Mouse (Mus musculus): ENCODE results near the gene Olfr620. TPM values are rescaled to one million over a fixed set of nuclear protein-coding genes. Genes with fewer than 3 reads are reported as not detected.

Olfr620 gene
- total RNA-seq (2015) (not detected in 2 replicates), total RNA-seq (2017) (not detected in 2 replicates)

DNA sequence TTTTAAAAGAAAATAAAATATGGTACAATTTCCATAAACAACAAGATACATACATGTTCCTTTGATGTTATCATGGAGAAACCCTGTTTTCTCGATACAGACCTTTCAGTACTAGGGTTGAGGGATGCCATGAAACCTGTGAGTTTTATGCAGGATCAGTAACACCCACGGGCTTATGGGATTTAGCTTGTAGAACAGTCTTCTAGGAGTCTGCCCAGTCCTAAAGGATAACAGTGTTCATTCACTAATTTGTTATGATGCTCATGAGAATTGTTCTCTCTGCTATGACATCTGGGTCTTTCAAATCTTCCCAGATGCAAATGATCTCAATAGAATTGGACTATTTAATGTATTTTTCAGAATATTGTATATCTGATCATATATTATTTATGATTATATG is at the start of gene Olfr620:
Olfr620 (minus strand) TSS at position 101 of the 400 bp plus-strand sequence.
- ATAC-seq (ENCODE audit: poor library complexity, severe bottlenecking), result no peak

DNA sequence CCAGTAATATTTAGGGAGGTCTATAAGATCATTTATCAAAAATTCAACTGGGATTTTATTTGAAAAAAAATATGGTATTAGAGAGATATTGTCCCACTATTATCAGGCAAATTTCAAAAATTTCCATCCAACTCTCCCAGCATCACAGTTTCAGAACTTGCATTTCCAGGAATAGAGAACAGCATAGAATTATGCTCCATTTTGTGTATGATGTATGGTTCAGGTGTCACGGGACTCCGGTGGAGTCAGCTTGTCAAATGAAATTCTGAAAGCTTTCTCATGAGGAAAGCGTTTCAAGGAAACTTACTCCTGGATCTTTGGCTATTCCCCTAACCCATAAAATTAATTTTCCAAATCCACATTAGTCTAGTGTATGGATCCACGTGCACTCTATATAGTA is 31.7 kb upstream of the Olfr620 start:
- no peak for ATAC-seq (ENCODE audit: poor library complexity, severe bottlenecking)

DNA sequence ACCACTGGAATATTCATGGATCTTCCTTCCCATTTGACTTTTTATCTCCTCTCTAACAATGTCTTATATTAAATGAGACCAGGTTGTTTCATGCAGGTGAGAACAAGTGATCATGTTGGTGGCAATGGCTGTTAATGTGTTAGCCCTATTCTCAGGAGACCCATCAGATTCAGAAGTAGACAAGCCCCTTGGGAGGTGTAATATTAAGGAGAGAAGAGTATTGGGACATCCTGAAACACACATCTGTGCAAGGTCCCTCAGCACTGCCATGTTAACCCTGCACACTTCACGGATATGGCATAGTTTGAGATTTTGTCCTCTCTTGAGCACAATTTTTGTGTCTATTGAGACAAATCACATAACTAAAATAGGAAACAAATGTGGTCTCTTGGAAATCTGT is 30.3 kb upstream of the Olfr620 start, which contains the start of gene Olfr622:
Olfr622 (minus strand) TSS at position 101 of the 400 bp plus-strand sequence.
- ATAC-seq (ENCODE audit: poor library complexity, severe bottlenecking), result no peak

DNA sequence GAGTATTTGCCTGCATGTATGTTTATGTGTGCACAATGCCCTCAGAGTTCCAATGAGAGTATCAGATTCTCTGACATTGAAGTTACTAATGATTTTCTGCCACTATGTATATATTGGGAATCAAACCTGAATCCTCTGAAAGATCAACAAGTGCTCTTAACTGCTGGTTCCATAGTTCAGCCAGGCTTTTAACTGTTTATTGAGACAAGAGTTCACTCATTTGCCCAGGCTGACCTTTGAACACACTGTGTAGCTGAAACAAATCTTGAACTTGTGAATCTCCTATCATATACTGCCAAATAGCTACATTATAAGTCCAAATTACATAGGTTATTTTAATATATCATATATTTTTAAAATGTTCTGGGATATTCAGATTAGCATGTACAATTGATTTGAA is 24.5 kb upstream of the Olfr620 start:
- ATAC-seq (ENCODE audit: poor library complexity, severe bottlenecking), result no peak

DNA sequence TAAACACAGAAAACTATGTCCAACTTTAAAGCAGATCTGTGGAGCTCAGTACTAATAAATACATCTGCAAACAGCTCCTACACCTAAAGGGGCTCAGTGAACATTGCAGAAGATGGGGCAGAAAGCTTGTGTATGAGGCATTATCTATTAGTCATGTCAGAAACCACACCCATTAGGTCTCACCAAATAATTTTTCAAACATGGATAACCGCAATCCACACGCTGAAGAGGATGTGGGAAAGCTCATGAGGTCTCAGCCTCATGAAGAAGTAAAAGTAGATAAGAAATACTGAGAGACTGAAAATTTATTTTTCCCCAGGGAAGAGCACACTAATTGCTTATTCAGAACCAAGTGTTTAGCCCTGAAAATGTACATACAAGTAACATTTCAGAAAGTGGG is 4.9 kb downstream of the Olfr620 start:
- ATAC-seq (ENCODE audit: poor library complexity, severe bottlenecking), result no peak

DNA sequence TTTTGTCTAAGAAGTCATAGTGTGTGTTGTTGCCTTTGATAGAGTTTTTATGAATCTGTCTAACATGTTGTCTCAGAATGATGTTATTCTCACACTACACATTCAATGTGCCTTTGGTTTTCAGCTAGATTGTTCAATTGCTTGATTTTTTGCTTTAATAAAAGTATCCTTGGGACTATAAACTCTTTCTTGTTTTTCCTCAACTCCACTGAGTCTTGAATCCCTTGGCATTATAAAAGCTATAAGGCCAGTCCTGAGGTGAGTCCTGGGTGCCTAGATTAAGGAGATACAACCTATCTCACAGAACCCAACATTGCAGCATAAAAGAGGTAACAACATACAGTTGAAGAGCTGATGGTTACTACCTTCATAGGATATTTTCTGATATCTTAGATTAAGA is 12.1 kb downstream of the Olfr620 start, which contains the start of gene Olfr619:
Olfr619 (plus strand) TSS at position 301 of the 400 bp plus-strand sequence.
- ATAC-seq (ENCODE audit: poor library complexity, severe bottlenecking), result no peak

DNA sequence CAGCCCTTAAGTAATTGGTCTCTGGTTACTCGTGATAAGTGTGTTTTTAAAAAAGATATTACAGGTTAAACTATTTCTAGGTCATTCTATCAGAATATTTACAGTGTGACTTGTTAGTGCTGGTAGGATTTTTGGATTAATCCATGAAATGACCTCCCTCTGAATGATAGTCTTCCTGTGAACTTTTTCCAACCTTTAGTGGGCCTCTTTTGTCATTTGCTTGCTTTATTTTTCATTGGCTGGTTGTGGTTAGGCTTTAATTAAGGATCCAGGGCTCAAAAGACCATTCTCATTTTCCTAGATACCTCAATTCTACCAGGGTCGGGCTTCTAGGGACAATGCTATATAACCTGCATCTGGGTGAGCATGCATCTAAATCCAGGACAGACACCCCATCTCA is 22.5 kb downstream of the Olfr620 start, which contains the start of gene Olfr618:
Olfr618 (plus strand) TSS at position 301 of the 400 bp plus-strand sequence.
- no peak for ATAC-seq (ENCODE audit: poor library complexity, severe bottlenecking)

DNA sequence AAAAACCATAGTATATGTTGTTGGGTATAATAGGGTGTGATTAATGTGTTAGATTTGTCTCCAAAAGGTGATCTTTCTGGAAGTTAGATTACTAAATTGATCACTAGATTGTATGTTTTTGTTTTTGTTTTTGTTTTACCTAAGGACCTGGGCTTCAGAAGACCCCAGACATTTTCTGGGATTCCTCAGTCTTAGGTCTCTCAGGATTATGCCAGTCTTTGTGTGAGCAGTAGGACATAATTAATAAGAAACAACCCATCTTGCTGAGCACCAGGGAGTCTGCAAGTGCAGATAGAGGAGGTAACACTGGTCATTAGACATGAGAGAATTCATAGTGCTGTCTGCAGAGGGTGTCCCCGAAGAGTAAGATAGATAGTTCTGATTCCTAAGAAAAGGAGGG is 39.6 kb downstream of the Olfr620 start, which contains the start of gene Olfr617:
Olfr617 (plus strand) TSS at position 301 of the 400 bp plus-strand sequence.
- no peak for ATAC-seq (ENCODE audit: poor library complexity, severe bottlenecking)

DNA sequence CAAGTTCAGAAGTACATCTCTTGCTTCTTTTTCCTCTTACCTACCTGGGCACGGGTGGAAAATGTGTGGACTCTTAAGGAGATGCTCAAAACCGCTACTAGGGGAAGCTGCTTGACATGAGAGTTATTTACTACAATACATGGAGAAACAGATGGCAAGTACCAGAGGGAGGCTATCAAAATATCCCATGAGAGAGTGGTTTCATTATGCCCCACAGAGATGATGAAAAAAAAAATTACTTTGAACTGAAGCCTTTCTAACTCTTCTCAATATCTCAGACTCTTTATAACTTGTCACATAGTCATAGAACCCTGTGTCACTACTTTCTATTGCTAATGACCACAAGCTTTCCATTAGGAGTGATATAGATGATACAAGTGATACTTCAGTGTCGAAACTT is 43.3 kb downstream of the Olfr620 start, which contains the start of gene Olfr616:
Olfr616 (minus strand) TSS at position 101 of the 400 bp plus-strand sequence.
- ATAC-seq (ENCODE audit: poor library complexity, severe bottlenecking), result no peak

DNA sequence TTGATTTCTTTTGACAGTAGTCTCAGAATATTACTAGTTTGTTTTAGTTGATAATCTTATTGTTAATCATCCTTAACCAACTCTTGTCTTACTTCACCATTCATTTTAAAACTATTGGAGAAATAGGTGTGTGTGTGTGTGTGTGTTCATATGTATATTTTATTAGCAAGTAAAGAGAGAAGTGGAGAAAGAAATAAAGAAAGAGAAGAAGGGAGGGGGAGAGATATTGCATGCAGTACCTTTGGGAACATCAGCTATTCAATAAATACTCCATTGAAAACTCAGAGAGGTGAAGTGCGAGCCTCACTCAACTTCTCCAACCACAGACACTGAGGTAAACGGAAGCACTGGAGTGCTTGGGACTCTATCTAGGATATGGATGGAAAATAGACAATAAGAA is 56.6 kb downstream of the Olfr620 start, which contains the start of gene Olfr615:
Olfr615 (plus strand) TSS at position 301 of the 400 bp plus-strand sequence.
- no peak for ATAC-seq (ENCODE audit: poor library complexity, severe bottlenecking)

Other genes starting within 250 kb of the Olfr620 start
Only the 30 nearest of the 33 such genes appear.
- not detected in 2 replicates for gene Olfr603, start 226.4 kb downstream of the Olfr620 start, total RNA-seq (2015)
- gene Olfr603, start 226.4 kb downstream of the Olfr620 start, total RNA-seq (2017), result not detected in 2 replicates
- not detected in 2 replicates for gene Usp17lc, start 197.5 kb downstream of the Olfr620 start, total RNA-seq (2015)
- not detected in 2 replicates for gene Usp17lc, start 197.5 kb downstream of the Olfr620 start, total RNA-seq (2017)
- gene Olfr605, start 167.1 kb downstream of the Olfr620 start, total RNA-seq (2015), result not detected in 2 replicates
- not detected in 2 replicates for gene Olfr605, start 167.1 kb downstream of the Olfr620 start, total RNA-seq (2017)
- not detected in 2 replicates for gene Olfr606, start 163.5 kb downstream of the Olfr620 start, total RNA-seq (2015)
- gene Olfr606, start 163.5 kb downstream of the Olfr620 start, total RNA-seq (2017), result not detected in 2 replicates
- not detected in 2 replicates for gene Olfr607, start 148.4 kb downstream of the Olfr620 start, total RNA-seq (2015)
- not detected in 2 replicates for gene Olfr607, start 148.4 kb downstream of the Olfr620 start, total RNA-seq (2017)
- gene Olfr608, start 142.7 kb downstream of the Olfr620 start, total RNA-seq (2015), result not detected in 2 replicates
- gene Olfr608, start 142.7 kb downstream of the Olfr620 start, total RNA-seq (2017), result not detected in 2 replicates
- not detected in 2 replicates for gene Olfr609, start 114.5 kb downstream of the Olfr620 start, total RNA-seq (2015)
- not detected in 2 replicates for gene Olfr609, start 114.5 kb downstream of the Olfr620 start, total RNA-seq (2017)
- gene Olfr610, start 100.4 kb downstream of the Olfr620 start, total RNA-seq (2015), result not detected in 2 replicates
- not detected in 2 replicates for gene Olfr610, start 100.4 kb downstream of the Olfr620 start, total RNA-seq (2017)
- gene Olfr611, start 91.7 kb downstream of the Olfr620 start, total RNA-seq (2015), result not detected in 2 replicates
- gene Olfr611, start 91.7 kb downstream of the Olfr620 start, total RNA-seq (2017), result not detected in 2 replicates
- gene Olfr612, start 69.8 kb downstream of the Olfr620 start, total RNA-seq (2015), result not detected in 2 replicates
- gene Olfr612, start 69.8 kb downstream of the Olfr620 start, total RNA-seq (2017), result not detected in 2 replicates
- not detected in 2 replicates for gene Olfr613, start 64.5 kb downstream of the Olfr620 start, total RNA-seq (2015)
- not detected in 2 replicates for gene Olfr613, start 64.5 kb downstream of the Olfr620 start, total RNA-seq (2017)
- gene Olfr615, start 56.5 kb downstream of the Olfr620 start, total RNA-seq (2015), result not detected in 2 replicates
- gene Olfr615, start 56.5 kb downstream of the Olfr620 start, total RNA-seq (2017), result not detected in 2 replicates
- gene Olfr616, start 43.4 kb downstream of the Olfr620 start, total RNA-seq (2015), result not detected in 2 replicates
- not detected in 2 replicates for gene Olfr616, start 43.4 kb downstream of the Olfr620 start, total RNA-seq (2017)
- gene Olfr617, start 39.5 kb downstream of the Olfr620 start, total RNA-seq (2015), result not detected in 2 replicates
- gene Olfr617, start 39.5 kb downstream of the Olfr620 start, total RNA-seq (2017), result not detected in 2 replicates
- not detected in 2 replicates for gene Olfr618, start 22.4 kb downstream of the Olfr620 start, total RNA-seq (2015)
- gene Olfr618, start 22.4 kb downstream of the Olfr620 start, total RNA-seq (2017), result not detected in 2 replicates
- gene Olfr619, start 12.0 kb downstream of the Olfr620 start, total RNA-seq (2015), result not detected in 2 replicates
- gene Olfr619, start 12.0 kb downstream of the Olfr620 start, total RNA-seq (2017), result not detected in 2 replicates
- gene Olfr622, start 30.2 kb upstream of the Olfr620 start, total RNA-seq (2015), result not detected in 2 replicates
- gene Olfr622, start 30.2 kb upstream of the Olfr620 start, total RNA-seq (2017), result not detected in 2 replicates
- not detected in 2 replicates for gene Olfr623, start 51.2 kb upstream of the Olfr620 start, total RNA-seq (2015)
- not detected in 2 replicates for gene Olfr623, start 51.2 kb upstream of the Olfr620 start, total RNA-seq (2017)
- 0.05 TPM in 1 of 2 replicates, not detected in the other for gene Olfr624, start 58.7 kb upstream of the Olfr620 start, total RNA-seq (2015)
- 0.15 TPM in 1 of 2 replicates, not detected in the other for gene Olfr624, start 58.7 kb upstream of the Olfr620 start, total RNA-seq (2017)
- not detected in 2 replicates for gene Olfr625-ps1, start 70.2 kb upstream of the Olfr620 start, total RNA-seq (2015)
- not detected in 2 replicates for gene Olfr625-ps1, start 70.2 kb upstream of the Olfr620 start, total RNA-seq (2017)
- gene Olfr243, start 102.1 kb upstream of the Olfr620 start, total RNA-seq (2015), result not detected in 2 replicates
- not detected in 2 replicates for gene Olfr243, start 102.1 kb upstream of the Olfr620 start, total RNA-seq (2017)
- gene Olfr628, start 117.8 kb upstream of the Olfr620 start, total RNA-seq (2015), result not detected in 2 replicates
- not detected in 2 replicates for gene Olfr628, start 117.8 kb upstream of the Olfr620 start, total RNA-seq (2017)
- gene Olfr629, start 132.4 kb upstream of the Olfr620 start, total RNA-seq (2015), result not detected in 2 replicates
- gene Olfr629, start 132.4 kb upstream of the Olfr620 start, total RNA-seq (2017), result not detected in 2 replicates
- gene Olfr630, start 144.8 kb upstream of the Olfr620 start, total RNA-seq (2015), result not detected in 2 replicates
- not detected in 2 replicates for gene Olfr630, start 144.8 kb upstream of the Olfr620 start, total RNA-seq (2017)
- not detected in 2 replicates for gene Olfr69, start 159.1 kb upstream of the Olfr620 start, total RNA-seq (2015)
- not detected in 2 replicates for gene Olfr69, start 159.1 kb upstream of the Olfr620 start, total RNA-seq (2017)
- not detected in 2 replicates for gene Olfr68, start 167.2 kb upstream of the Olfr620 start, total RNA-seq (2015)
- not detected in 2 replicates for gene Olfr68, start 167.2 kb upstream of the Olfr620 start, total RNA-seq (2017)
- not detected in 2 replicates for gene Olfr67, start 179.3 kb upstream of the Olfr620 start, total RNA-seq (2015)
- not detected in 2 replicates for gene Olfr67, start 179.3 kb upstream of the Olfr620 start, total RNA-seq (2017)
- gene Hbb-bt, start 201.5 kb upstream of the Olfr620 start, total RNA-seq (2015), result 43.0 and 130 TPM in 2 replicates
- 14.3 and 23.0 TPM in 2 replicates for gene Hbb-bt, start 201.5 kb upstream of the Olfr620 start, total RNA-seq (2017)
- 106 and 274 TPM in 2 replicates for gene Hbb-bs, start 215.6 kb upstream of the Olfr620 start, total RNA-seq (2015)
- gene Hbb-bs, start 215.6 kb upstream of the Olfr620 start, total RNA-seq (2017), result 71.1 and 121 TPM in 2 replicates
- gene Hbb-bh2, start 228.0 kb upstream of the Olfr620 start, total RNA-seq (2015), result not detected in 2 replicates
- not detected in 2 replicates for gene Hbb-bh2, start 228.0 kb upstream of the Olfr620 start, total RNA-seq (2017)

Measured in megakaryocyte, adult 5-6 weeks (primary cell).